Mouse (Mus musculus) heart, embryonic 15.5 days (tissue): ENCODE measurements around the gene Eef2k. TPM values are rescaled to one million over a fixed set of nuclear protein-coding genes. Genes with fewer than 3 reads are reported as not detected.
"Not testable (repeated sequence)": the region's sequence is repeated elsewhere in the genome, so short reads cannot be mapped to it uniquely, and the experiment has no call there.

Experiments
- ATAC-seq: fragments of 200-750 bp; cut with Nextera tagmentation; replicated peaks from 2 replicates; pipeline ENCODE4 v1.8.0; 2017; ENCODE audit warnings: low read depth, moderate TSS enrichment; ENCODE audit not compliant: insufficient number of reproducible peaks, insufficient read depth, low FRiP score
- H3K27ac ChIP-seq: fragments of 300-500 bp; sonication (generic); 2 replicates; pipeline ENCODE4 v1.5.1; 2015; ENCODE audit warnings: mild to moderate bottlenecking, inconsistent platforms
- H3K27me3 ChIP-seq: fragments of 300-500 bp; sonication (generic); 2 replicates; pipeline ENCODE4 v1.6.1; 2015; ENCODE audit warnings: inconsistent platforms
- H3K36me3 ChIP-seq: fragments of 300-500 bp; sonication (generic); 2 replicates; pipeline ENCODE4 v1.6.1; 2015; ENCODE audit warnings: mild to moderate bottlenecking, inconsistent platforms
- H3K4me1 ChIP-seq: fragments of 300-500 bp; sonication (generic); replicated peaks from 2 replicates; pipeline ENCODE4 v1.6.1; 2015; ENCODE audit warnings: inconsistent platforms
- H3K4me2 ChIP-seq: fragments of 300-500 bp; sonication (generic); 2 replicates; pipeline ENCODE4 v1.6.1; 2015; ENCODE audit warnings: inconsistent platforms, mild to moderate bottlenecking, moderate library complexity
- H3K4me3 ChIP-seq: fragments of 300-500 bp; sonication (generic); 2 replicates; pipeline ENCODE4 v1.5.1; 2015; ENCODE audit warnings: mild to moderate bottlenecking, inconsistent platforms
- H3K9ac ChIP-seq: fragments of 300-500 bp; sonication (generic); 2 replicates; pipeline ENCODE4 v1.6.1; 2015; ENCODE audit warnings: mild to moderate bottlenecking, inconsistent platforms
- H3K9me3 ChIP-seq: fragments of 300-500 bp; sonication (generic); replicated peaks from 2 replicates; pipeline ENCODE4 v1.6.1; 2016; ENCODE audit warnings: inconsistent platforms
- WGBS: fragments of 180-500 bp; shearing (Covaris S2); methylation state at CpG from one replicate; pipeline ENCODE4 v1.1.7; 2015; ENCODE audit warnings: mixed read lengths; 5-methylcytosine and 5-hydroxymethylcytosine counted together
- polyA plus RNA-seq: library from polyadenylated mRNA; unstranded; fragments of >200 nt; fragmentation: Nextera tagmentation; extraction: Ambion mirVana; gene quantifications from 2 replicates; pipeline ENCODE4 v1.2.1, GENCODE M21; 2015

The Eef2k gene
- polyA plus RNA-seq, 1 experiment from 2014 or later = 31.5 TPM

DNA sequence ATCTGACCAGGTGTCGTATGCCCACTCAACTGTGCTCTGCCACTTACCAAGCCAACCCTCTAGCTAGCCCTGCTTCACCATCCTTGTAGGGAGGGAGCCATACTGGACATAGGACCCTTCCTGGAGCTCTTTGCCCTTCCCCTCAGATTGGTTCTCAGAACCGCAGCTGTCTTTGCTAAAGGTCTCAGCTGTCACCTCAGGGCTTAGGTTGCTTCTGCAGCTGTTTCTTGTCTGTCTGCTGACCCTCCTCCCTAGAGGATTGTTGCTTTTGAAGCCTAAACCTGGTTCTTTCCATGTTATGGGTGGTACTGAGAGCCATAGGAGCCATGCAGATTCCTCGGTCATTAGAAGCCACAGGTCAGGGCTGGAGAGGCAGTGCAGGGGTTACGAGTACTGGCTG lies 40.0 kb downstream of the Eef2k start:
- no peak overlapping the region for H3K4me2 ChIP-seq
- H3K4me3 ChIP-seq = no peak overlapping the region
- H3K9me3 ChIP-seq = no peaks in the 10 kb centered on the region
- peaks cover 45% of the 10 kb centered on the region for H3K36me3 ChIP-seq
- no peak overlapping the region for H3K9ac ChIP-seq
- no peak overlapping the region for H3K27ac ChIP-seq
- no peaks in the 10 kb centered on the region for H3K4me1 ChIP-seq
- no peak for ATAC-seq
- H3K27me3 ChIP-seq = no peaks in the 10 kb centered on the region
- 77% methylated on average over 4 of the region's 4 CpGs for WGBS

GRCm38 (mm10) chr7:120883523-120884290 lies 41.1 kb downstream of the Eef2k start:
- no peaks in the 10 kb centered on the region for H3K4me1 ChIP-seq
- no peaks in the 10 kb centered on the region for H3K27me3 ChIP-seq
- no peak overlapping the region for H3K27ac ChIP-seq
- WGBS = 84% methylated on average over 4 of the region's 4 CpGs
- peaks cover 52% of the 10 kb centered on the region for H3K36me3 ChIP-seq
- H3K9me3 ChIP-seq = no peaks in the 10 kb centered on the region
- H3K4me3 ChIP-seq = no peak overlapping the region
- H3K9ac ChIP-seq = no peak overlapping the region
- no peak overlapping the region for H3K4me2 ChIP-seq
- no peak for ATAC-seq

GRCm38 (mm10) chr7:120884746-120885145 lies 42.1 kb downstream of the Eef2k start:
- H3K27ac ChIP-seq = no peak overlapping the region
- no peak overlapping the region for H3K9ac ChIP-seq
- H3K27me3 ChIP-seq = no peaks in the 10 kb centered on the region
- no peaks in the 10 kb centered on the region for H3K9me3 ChIP-seq
- H3K4me3 ChIP-seq = no peak overlapping the region
- H3K4me1 ChIP-seq = no peaks in the 10 kb centered on the region
- ATAC-seq = no peak
- peaks cover 55% of the 10 kb centered on the region for H3K36me3 ChIP-seq
- WGBS = 94% methylated on average over 4 of the region's 4 CpGs
- no peak overlapping the region for H3K4me2 ChIP-seq

- no peak for ATAC-seq
- Histone ChIP-seq H3K4me2 (no peak overlapping the region), H3K4me3 (no peak overlapping the region), H3K27ac (no peak overlapping the region), H3K9me3 (no peaks in the 10 kb centered on the region), H3K27me3 (no peaks in the 10 kb centered on the region), H3K9ac (no peak overlapping the region), H3K36me3 (peaks cover 45% of the 10 kb centered on the region), H3K4me1 (peaks cover 3% of the 10 kb centered on the region; the same call in 1 of the 2 replicates)
- WGBS = 70% methylated on average over 5 of the region's 5 CpGs
Observed at GRCm38 (mm10) chr7:120893123-120893522, 50.5 kb downstream of the Eef2k start.

DNA sequence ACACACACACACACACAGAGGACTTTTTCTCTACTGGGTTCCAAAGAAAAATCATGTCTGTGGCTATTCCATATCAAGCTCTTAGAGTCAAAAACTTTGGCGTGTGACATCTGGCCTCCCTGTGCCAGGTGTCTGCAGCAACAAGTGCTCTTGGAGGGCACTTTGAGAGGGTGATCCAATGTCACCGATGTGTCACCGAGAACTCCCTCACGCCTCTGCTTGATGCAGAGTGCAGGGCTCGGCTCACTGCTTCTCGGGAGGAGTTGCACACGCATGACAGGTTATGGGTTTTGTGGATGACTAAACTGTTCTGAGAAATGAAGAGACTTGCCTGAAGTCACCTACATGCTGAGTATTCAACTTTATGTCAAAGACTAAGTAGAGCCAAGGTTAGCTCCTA lies 54.4 kb downstream of the Eef2k start:
- no peak overlapping the region for H3K4me2 ChIP-seq
- no peak overlapping the region for H3K4me3 ChIP-seq
- WGBS = 52% methylated on average over 7 of the region's 7 CpGs
- H3K4me1 ChIP-seq = peaks cover 3% of the 10 kb centered on the region; the same call in 1 of the 2 replicates
- H3K27ac ChIP-seq = no peak overlapping the region
- H3K9ac ChIP-seq = no peak overlapping the region
- no peaks in the 10 kb centered on the region for H3K9me3 ChIP-seq
- H3K36me3 ChIP-seq = peaks cover 45% of the 10 kb centered on the region
- H3K27me3 ChIP-seq = no peaks in the 10 kb centered on the region
- no peak for ATAC-seq

GRCm38 (mm10) chr7:120897711-120898335 lies 55.2 kb downstream of the Eef2k start:
- H3K27ac ChIP-seq = no peak overlapping the region
- H3K36me3 ChIP-seq = peaks cover 41% of the 10 kb centered on the region
- H3K4me2 ChIP-seq = no peak overlapping the region
- WGBS = 77% methylated on average over 9 of the region's 9 CpGs
- H3K27me3 ChIP-seq = no peaks in the 10 kb centered on the region
- H3K4me1 ChIP-seq = peaks cover 3% of the 10 kb centered on the region; the same call in 1 of the 2 replicates
- no peaks in the 10 kb centered on the region for H3K9me3 ChIP-seq
- H3K9ac ChIP-seq = no peak overlapping the region
- H3K4me3 ChIP-seq = no peak overlapping the region
- ATAC-seq = no peak

DNA sequence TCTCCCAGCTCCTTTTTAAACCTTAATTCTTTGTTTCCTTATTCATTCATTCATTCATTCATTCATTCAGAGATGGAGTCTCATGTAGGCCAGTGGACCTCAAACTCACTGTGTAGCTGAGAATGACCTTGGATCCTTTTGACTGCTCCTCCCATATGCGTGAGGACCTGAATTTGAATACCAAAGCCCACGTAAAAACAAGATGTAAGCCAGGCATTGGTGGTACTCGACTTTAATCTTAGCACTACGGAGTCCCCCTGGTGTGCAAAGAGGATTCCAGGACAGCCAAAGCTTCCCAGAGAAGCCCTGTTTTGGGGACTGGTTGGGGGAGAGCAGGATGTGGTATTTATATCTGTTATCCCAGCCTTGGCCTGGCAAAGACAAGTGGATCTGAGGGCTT lies 57.6 kb downstream of the Eef2k start:
- Histone ChIP-seq H3K27me3 (no peaks in the 10 kb centered on the region), H3K27ac (no peak overlapping the region), H3K4me1 (peaks cover 3% of the 10 kb centered on the region; the same call in 1 of the 2 replicates), H3K4me2 (no peak overlapping the region), H3K9me3 (no peaks in the 10 kb centered on the region), H3K9ac (no peak overlapping the region), H3K4me3 (no peak overlapping the region), H3K36me3 (peaks cover 45% of the 10 kb centered on the region)
- no peak for ATAC-seq
- 59% methylated on average over 4 of the region's 4 CpGs for WGBS

- no peak for ATAC-seq
- Histone ChIP-seq H3K4me1 (peaks cover 3% of the 10 kb centered on the region; the same call in 1 of the 2 replicates), H3K4me2 (no peak overlapping the region), H3K27ac (no peak overlapping the region), H3K9ac (no peak overlapping the region), H3K4me3 (no peak overlapping the region), H3K9me3 (no peaks in the 10 kb centered on the region), H3K36me3 (peaks cover 36% of the 10 kb centered on the region), H3K27me3 (no peaks in the 10 kb centered on the region)
- 53% methylated on average over 8 of the region's 8 CpGs for WGBS
Observed at GRCm38 (mm10) chr7:120901701-120902100, 59.1 kb downstream of the Eef2k start.

DNA sequence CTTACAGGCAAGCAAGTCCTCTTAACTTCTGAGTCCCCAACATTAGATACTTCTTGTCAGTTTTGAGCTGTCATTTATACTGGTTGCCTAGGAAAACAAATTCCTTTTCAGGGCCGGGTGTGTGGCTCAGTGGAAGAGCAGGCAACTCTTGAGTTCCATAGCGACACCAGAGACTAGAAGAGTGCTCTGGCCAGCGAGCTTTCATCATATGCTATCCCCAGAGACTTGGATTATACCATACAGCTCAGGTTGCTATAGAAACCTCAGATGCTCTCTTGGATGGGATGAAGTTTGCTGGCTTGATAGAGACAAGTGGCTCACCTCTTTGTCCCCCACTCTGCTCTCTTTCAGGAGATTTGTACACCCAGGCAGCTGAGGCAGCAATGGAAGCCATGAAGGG lies 60.3 kb downstream of the Eef2k start:
- ATAC-seq = no peak
- 55% methylated on average over 3 of the region's 3 CpGs for WGBS
- no peaks in the 10 kb centered on the region for H3K9me3 ChIP-seq
- no peak overlapping the region for H3K27ac ChIP-seq
- no peak overlapping the region for H3K4me2 ChIP-seq
- no peaks in the 10 kb centered on the region; the same call in 1 of the 2 replicates for H3K4me1 ChIP-seq
- H3K36me3 ChIP-seq = peaks cover 34% of the 10 kb centered on the region
- H3K4me3 ChIP-seq = no peak overlapping the region
- no peak overlapping the region for H3K9ac ChIP-seq
- H3K27me3 ChIP-seq = no peaks in the 10 kb centered on the region

DNA sequence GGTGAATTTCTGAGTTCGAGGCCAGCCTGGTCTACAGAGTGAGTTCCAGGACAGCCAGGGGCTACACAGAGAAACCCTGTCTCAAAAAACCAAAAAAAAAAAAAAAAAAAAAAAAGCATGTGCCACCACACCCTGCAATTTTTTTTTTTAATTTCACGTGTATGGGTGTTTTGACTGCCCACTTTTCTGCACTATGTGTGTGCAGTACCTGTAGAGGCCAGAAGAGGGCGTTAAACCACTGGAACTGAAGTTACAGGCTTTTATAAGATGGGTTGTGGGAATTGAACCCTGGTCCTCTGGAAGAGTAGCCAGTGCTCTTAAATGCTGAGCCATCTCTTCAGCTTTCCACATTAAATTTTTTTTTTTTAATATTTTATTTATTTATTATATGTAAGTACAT lies 67.5 kb downstream of the Eef2k start:
- not testable (repeated sequence) for ATAC-seq, H3K36me3 ChIP-seq, H3K4me1 ChIP-seq, H3K4me3 ChIP-seq, H3K4me2 ChIP-seq, H3K27me3 ChIP-seq, H3K9ac ChIP-seq, H3K9me3 ChIP-seq, H3K27ac ChIP-seq
- 71% methylated on average over 3 of the region's 3 CpGs for WGBS

- H3K4me1 ChIP-seq, H3K36me3 ChIP-seq, ATAC-seq, H3K27me3 ChIP-seq, H3K4me3 ChIP-seq, H3K9ac ChIP-seq, H3K27ac ChIP-seq, H3K9me3 ChIP-seq, H3K4me2 ChIP-seq: not testable (repeated sequence)
- 91% methylated on average over 6 of the region's 6 CpGs for WGBS
Observed at GRCm38 (mm10) chr7:120911268-120911667, 68.6 kb downstream of the Eef2k start.

DNA sequence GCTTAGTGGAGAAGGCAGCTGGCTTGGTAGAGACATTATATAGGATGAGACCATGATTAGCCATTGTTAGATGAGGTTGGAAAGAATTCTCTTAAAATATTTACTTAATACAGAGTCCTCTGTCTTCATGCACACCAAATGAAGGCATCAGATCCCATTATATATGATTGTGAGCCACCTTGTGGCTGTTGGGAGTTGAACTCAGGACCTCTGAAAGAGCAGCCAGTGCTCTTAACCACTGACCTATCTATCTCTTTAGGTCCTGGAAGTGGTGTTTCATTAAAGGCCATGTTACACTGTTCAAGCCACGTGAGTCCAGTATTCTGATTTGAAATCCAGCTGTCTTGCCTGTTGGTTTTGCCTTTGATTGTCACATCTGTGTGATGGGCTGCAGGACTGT lies 70.7 kb downstream of the Eef2k start:
- no peak overlapping the region for H3K27ac ChIP-seq
- no peak overlapping the region for H3K4me3 ChIP-seq
- H3K27me3 ChIP-seq = no peaks in the 10 kb centered on the region
- no peak overlapping the region for H3K9ac ChIP-seq
- H3K4me2 ChIP-seq = no peak overlapping the region
- no peak for ATAC-seq
- H3K9me3 ChIP-seq = no peaks in the 10 kb centered on the region
- 47% methylated on average over 1 of the region's 1 CpGs for WGBS
- 0 out of 2 replicates have a peak, but pooled peaks cover under 1% of the 10 kb centered on the region for H3K4me1 ChIP-seq
- no peaks in the 10 kb centered on the region for H3K36me3 ChIP-seq
